Mouse (Mus musculus): Measurements from ENCODE around the gene Msi2.
A peak's percentile ranks its signal among the peaks of the same experiment; 100 is the strongest.

Msi2 gene

DNA sequence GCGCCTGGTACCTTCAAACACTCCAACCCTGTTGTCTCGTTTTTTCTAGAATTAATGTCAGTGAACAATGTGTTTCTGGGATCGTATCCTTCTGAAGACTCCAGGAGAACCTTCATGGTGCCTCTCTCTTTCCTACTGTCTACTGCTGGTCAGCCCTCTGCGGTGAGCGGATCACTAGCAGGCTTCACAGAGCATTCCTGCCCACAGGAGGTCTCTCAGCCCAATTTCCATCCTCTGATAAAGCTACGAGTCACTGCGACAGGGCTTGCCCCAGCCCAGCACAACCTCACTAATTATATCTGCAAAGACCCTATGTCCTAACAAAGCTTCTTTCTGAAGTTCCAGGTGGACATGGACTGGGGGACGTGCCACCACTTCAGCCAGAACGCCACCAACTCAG lies 157.7 kb downstream of the Msi2 start:
- no peak for DNase-seq (ENCODE audit: low read depth)

DNA sequence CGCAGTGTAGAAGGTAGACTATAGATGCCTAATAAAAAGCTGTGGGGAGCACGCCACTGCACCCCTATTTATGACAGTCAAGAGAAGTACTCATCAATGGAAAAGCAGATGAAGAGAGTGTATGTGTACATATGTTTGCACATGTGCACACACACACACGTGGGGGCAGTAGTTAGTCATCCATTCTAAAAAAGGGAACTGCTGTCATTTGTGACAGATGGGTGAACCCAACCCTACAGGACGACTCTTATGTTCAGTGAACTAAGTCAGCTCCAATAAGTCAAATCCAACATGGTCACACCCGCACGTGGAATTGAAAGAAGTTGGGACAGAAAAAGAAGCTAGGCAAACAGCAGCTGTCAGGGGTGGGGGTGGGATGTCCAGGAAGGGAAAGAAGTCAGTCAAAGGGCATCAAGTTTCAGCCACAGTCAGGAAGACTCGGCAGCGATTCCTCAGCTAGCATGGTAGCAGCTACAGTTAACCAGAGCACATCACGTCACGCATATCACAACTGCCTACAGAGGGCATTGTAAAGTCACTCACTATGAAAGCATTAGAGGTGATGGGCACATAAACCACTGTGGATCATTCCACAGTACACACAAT lies 158.8 kb downstream of the Msi2 start:
- no peak for DNase-seq (ENCODE audit: low read depth)

DNA sequence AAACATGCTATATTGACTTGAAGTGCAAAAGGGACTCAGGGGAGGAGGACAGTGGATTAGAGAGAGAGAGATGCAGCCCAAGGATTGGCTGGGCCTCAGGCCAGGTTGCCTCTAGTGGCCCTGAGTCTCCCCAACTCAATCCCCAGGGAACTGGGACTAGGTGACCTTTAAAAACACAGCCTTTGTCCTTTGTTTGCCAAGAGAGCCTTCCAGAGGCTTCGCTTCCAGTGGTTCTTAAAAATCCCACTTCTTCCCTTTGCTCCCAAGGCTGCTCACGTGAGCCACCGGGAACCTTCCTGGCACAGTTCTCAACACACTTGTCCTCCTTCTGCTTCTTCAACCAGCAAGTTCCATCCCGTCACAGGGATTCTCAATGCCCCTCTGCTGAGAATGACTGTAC lies 159.6 kb downstream of the Msi2 start:
- DNase-seq (ENCODE audit: low read depth): no peak

DNA sequence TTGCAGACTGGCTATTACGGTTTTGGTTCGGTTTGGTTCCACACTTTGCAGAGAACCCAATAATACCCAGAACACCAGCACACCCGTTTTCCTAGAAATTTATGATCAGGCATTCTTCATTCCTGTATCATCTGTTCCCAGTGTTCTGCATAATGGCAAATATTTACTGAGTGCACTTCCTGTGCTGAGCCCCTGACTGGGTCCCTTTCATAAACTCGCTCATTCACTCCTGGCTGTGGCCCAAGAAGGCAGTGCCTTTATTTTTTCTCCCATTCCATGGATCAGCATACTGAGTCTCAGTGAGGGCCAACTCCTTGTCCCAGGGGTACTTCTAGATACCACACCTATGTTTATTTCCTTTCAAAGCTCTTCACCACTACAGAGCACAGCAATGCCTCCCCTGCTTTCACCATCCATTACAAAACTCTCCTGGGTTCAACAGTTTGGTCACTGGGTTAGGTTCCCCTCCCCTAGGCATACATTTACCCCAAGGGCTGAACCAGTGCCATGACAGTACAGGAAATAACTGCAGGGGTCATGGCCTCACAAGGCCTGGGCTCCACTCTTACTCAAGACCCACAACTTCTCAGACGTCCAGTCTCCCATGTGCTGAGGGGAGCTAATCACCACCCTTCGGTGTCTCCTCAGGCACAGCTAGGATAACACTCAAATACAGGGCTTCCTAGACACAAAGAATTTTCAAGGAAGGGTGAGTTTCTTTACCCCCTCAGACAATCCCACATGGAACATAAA lies 160.3 kb downstream of the Msi2 start:
- no peak for DNase-seq (ENCODE audit: low read depth)

DNA sequence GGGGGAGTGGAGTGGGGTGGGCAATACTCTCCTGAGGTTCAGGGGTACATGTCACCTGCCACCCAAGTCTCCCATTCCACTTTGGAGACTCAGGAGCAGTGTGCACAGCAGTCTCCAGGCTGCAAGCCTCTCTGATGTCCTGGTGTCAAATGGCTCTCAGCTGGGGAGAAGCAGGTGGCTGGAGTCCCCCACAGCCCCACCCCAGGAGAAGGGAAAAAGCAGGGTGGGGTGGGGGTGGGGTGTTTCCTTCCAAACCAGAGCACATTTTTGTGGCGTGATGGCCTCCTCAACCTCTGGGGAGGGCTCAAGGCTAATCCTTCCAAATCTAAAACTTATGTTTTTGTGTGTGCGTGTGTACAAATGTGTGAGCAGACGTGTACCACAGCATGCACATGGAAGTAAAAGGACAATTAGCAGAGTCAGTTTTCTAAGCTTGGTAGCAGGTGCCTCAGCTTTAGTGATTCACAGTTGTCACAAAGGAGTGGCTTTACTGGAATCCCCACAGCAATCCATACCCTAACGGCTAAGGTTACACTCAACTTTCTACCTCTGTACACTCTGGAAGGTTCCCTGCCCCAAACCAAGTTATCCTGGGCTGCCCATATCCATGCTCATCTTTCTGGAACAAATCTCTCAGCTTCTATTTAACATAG lies 161.1 kb downstream of the Msi2 start:
- no peak for DNase-seq (ENCODE audit: low read depth)

DNA sequence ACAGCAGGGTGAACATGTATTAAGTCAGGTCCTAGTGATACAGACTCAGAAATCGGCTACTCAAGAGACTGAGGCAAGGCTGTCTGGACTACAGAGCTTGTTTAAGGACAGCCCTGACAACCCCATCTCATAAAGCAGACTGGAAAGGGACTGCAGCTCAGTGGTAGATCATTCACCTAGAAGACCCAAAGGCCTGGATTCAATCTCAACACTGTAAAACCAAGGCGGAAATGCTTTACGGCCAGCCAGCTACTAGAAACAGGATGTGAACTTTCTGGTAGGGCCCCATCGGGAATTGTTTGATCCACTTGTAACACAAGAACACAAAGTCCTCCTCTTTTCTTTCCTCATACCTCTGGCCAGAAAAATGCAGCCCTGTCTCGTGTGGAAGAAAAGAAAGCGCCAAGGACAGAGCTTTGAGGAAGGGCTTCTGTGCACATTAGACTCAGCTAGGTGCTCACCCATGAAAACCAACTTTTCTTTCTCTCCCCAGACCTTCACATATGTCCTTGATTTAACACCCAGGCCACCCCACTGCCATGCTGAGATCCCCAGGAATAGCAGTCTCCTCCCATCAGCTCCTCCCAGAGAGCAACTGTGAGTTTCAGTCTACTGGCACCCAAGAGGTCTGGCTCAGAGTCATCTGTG lies 162.3 kb downstream of the Msi2 start:
- DNase-seq (ENCODE audit: low read depth): no peak

DNA sequence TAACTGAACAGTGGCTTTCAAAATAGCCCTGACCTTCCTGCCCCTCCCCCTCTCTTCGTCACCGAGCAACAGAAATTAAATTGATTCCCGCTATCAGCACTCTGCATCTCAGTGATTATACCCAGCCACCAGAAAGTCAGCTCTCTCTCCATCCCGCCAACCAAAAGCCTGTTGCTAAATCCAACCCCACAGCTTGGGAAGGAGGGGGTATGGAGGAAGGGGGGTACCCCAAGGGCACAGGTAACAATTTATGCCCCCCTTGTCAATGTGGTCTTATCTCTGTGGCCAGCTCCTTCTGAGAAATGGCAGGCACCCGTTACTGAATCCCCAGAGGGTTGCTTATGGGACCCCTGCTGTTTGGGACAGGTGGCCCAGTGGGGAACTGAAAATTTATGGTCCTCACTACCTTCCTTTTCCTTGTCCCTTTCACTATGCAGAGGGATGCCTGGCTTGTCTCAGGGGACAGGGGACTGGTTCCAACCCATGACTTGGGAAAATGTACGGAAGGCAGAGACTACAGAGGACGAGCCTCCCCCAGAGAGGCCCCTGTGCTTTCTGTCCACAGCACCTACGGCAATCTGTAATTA lies 163.0 kb downstream of the Msi2 start:
- no peak for DNase-seq (ENCODE audit: low read depth)

DNA sequence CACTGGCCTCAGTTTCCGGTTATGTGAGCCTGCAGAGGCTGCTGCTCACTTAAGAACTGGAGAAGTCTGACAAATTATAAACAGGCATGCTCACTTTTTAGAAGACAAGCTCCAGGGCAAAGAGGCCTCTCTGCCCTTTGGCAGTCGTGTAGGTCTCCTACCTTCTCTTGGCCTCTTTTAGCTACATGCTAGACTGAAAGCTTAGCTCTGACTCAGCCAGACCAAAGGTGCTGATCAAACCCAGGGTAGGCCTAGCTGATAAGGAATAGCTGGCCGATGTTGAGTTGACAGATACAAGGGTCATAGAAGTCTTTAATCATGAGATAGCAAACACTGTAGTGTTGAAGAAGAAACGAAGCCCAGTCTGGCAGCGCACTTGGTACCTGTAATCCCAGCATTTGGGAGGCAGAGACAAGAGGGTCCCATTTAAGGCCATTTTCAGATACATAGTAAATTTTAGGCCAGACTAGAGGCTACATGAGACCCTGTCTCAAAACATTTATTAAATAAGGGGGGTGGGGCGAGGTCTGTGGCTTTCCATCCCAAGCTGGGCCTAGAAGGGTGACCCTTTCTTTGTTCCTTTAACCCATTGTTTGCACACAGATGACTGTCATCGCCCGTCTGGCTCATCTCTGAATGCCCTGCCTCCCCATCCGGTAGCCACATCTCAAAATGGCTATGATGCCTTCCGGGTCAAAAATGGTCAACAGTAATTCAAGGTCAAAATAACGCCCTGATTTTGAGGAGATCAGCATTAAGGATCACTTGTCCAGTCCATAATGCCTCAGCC lies 164.6 kb downstream of the Msi2 start:
- DNase-seq (ENCODE audit: low read depth): peak; percentile 54

DNA sequence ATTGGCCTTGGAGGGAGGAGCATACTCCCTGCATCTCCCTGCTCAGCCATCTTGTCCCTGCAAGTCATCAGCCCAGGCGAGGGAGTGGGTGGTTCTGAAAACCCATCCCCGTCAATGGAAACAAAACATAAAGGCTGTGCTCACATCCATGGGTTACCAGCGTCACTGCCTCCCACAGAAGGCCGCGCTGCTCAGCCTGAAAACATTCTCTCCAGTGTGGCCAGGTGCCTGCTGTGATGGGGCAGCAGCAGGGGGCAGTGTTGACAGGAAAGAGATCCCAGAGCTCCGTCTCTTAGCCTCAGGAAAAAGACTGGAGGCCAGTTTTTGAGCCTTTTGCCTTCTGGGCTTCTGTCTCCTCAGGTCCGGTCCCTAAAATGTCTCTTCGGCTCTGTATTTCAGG lies 165.3 kb downstream of the Msi2 start:
- peak; percentile 50 for DNase-seq (ENCODE audit: low read depth)

DNA sequence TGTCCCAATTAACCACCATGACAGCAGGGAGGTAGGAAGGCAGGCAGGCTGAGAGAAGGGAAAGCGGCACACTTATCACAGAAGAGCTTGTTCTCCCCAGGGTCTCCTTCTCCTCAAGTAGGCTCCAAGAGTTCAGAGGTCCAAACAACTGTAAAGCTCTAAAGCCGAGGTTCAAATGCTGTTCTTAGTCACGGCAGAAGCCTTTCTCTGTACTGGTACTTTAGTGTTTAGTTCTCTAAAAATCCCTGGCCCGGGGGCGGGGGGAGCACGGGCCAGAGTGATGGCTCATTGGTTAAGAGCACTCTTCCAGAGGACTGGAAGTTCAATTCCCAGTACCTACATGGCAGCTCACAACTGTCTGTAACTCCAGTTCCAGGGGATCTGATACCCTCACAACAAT lies 165.9 kb downstream of the Msi2 start:
- no peak for DNase-seq (ENCODE audit: low read depth)

DNA sequence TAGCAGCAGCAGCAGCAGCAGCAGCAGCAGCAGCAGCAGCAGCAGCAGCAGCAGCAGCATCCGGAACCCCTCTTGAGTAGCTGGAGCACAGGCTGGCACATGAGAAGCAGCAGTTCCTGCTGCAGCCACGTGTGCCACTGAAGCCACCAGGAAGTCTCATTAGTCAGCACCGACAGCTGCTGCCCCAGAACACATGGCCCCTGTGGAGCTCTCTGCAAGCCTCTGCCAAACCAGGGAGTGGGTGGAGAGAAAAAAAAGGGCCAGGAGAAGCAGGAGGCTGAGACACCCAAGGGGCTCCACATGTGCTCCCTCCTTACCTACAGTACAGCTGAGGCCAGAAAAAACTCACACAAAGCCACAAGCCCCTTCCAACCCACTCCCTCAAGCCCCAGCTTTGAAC lies 167.3 kb downstream of the Msi2 start:
- DNase-seq (ENCODE audit: low read depth): no peak

DNA sequence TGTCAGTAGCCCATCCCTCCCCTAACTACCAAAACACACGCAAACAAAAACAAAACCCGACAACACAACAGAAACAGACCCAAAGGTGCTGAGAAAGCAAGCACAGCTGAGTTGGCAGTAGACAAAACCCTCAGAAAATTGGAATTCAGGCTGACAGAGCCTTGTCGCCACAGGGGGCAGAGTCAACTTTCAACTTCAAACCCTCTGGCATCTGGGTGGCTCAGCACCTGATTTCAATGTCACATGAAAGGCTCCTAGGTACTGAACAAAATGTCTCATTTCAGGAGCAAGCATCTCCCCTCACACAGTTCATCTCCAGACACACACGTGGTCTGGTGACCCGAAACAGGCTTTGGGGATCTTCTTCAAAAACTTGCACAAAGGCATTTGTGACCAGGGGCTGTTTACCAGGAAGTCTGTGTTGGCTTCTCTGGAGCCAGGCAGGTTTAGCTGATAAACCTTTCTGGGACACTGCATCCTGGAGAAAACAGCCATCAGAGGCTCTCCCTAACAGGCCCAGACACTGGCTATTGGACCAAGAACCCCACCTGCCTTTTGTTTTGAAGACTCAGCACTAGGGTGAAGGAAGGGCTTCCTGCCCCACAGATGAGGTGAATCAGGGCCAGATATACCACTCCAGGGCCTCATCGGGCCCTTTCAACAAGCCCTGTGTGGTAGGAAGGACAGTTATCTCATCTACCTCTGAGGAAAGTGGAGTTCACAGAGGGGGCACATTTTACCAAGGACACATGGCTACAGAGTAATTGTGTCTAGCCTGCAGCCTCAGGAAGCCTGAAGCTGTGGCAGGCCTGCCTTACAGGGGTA lies 168.0 kb downstream of the Msi2 start:
- DNase-seq (ENCODE audit: low read depth): no peak

DNA sequence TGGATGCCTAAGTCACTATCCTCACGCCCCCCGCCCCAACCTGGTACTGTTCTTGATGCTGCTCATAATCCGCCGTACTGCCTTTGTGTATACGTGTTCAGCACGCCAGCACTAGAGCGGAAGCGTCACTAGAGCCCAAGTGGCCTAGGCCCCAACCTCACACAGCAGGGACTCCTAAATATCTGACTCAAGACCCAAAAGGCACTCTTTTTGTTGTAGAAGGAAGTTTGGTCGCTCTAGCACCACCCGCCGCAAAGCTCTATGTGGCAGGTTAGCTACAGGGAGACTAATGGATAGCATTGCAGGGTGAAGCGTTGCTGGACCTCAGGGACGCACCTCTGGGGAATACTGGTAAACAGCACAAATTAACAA lies 168.8 kb downstream of the Msi2 start:
- no peak for DNase-seq (ENCODE audit: low read depth)

DNA sequence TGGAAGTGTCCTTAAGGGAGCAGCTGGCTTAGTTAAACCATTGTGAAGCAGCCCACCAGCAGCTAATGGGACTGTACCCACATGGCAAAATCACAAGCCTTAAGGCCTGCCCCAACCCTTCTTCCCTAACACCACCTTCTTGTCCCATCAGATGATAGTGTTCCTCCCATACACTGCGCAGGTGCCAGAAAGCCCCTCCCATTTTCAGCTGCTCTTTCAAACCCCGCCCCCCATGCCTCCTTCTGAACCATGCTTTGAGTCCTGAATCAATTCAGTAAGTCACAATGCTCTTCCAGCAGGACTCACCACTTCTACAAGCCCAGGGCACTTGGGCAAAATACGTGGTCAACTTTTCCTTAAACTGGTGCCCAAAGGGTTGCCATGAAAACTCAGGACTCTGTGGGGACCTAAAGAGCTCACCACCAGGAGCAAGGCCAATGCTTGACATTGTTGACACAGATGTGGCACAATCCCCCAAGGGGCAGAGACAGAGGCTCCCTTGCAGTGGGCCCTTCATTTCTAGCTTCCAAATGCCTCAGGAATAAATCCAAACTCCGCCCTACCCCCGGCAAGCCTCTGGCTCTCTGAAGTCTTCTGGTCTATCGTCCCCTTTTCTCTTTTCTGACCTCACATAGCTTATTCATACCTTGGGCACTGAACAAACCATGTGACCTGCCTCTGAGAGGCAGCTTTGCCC lies 169.3 kb downstream of the Msi2 start:
- no peak for DNase-seq (ENCODE audit: low read depth)

DNA sequence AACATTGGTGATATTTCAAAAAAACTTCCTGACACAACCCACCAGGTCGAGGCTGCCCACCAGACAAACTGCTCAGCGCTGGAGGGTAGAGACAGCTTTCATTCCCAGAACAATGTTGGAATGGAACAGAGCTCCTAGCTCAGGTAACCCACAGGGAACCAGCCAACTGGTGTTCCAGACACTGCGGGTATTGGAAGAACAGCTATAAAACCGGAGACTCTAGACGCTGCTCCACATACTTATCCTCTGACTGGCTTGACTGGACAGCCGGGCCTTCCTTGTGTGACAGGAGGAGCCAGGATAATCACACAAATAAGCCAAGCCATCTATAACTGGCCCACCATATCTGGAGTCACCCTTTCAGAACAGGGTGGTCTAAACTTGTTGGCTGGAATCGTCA lies 169.9 kb downstream of the Msi2 start:
- DNase-seq (ENCODE audit: low read depth): no peak

DNA sequence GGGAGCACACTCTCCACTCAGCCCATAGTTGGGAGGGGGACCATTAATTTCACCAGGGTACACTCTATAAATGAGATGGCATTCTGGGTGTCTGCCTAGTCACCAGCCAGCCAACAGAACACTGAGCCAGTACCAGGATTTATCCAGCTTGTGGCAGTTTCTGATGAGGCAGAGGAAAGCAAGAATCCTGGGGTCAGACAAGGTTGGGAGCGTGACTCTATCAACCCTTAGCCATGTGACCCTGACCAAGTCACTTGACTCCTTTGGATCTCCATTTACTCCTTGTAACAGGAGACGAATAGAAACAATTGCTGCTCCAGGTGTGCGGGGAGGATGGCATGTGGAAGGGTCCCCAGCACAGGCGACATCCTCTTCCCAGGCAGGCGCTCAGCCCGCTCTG lies 174.5 kb downstream of the Msi2 start:
- no peak for DNase-seq (ENCODE audit: low read depth)

DNA sequence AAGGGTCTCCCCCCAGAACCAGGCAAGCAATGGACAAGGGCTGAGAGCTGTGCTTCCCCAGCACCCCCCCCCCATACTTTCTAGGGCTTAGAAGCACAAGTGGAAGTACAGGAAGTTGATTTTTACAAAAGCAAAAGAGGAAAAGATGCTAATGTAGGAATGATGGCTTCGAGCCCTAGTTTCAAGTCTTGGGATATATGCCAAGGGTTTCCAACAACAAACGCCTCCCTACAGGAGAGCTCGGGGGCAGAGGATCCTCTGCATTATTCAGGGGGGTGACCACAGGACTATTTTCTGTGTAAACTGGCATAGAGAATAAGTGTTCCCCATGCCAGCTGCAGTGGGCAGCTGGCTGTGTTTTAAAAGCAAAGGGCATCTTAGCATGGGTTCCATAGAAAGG lies 175.5 kb downstream of the Msi2 start:
- DNase-seq (ENCODE audit: low read depth): no peak

DNA sequence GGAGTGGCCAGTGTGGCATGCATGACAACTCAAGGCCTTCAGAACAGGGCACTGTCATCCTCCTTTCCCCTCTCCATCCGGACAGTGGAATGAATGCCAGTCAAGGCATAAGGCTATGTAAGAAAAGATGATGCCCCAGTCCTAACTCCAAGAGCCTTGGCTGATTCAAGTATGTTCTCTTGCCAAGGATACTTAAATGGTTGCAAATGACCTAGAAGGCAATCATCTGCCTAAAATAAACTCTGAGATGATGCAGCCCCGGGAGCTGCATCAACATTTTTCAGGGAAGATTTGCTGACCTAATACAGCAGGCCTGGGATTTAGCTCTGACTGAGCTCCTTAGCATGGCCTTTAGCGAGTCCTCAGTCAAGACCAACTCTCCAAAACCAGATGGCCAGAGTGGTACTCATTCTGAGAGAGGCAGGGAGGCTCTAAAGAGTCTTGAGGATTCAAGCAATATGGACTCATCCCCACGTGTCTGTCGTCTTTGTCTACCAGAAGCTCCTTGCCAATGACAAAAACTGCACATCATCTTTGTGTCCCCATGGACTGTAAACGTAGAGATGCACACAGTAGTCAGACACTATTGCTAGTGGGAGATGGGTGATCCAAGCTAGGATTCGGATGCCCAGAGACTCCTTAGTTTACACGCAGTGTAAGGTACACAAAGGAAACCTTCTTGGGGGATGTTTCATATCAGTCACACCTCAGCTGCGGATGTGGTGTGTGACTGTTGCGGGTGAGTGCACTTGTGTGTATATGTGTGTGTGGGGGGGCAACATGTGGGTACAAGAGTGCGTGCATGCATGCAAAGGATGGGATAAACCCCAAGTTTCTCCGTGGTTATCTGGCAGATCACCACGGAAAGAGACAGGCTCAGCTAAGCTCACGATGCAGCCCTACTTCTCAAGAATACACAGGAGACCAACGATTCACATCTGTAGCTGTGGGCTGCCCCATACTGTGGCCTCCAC lies 176.4 kb downstream of the Msi2 start:
- DNase-seq (ENCODE audit: low read depth): no peak
